Mouse (Mus musculus): ENCODE results near the gene Nr1i2.

- no peak for TF ChIP-seq TAL1 (IDR thresholded peaks at IDR 0.05; ENCODE audit: low read length)
- no peak for TF ChIP-seq GATA1 (IDR thresholded peaks at IDR 0.05; ENCODE audit: low read length)
Observed at GRCm38 (mm10) chr16:38286541-38286940, 8.1 kb downstream of the Nr1i2 start.
